Comparison of ENCODE assay signal across 13 mouse cellular contexts in genomic region chr17:12832231-12832630, GRCm38 (mm10). TPM values are rescaled to one million over a fixed set of nuclear protein-coding genes. Genes with fewer than 3 reads are reported as not detected.
DNase-seq lines count a peak whose midpoint lies in the region; ATAC-seq lines count a peak whose summit lies in the region.
"Had no signal": no experiment of that assay in that cellular context is flagged by ENCODE, and none has a peak within 500 bp of the region (broad histone marks: within the 10 kb centered on the region; RNA-seq: fewer than 3 reads in every experiment).

No protein-coding gene starts in this region.

- H3K4me3 ChIP-seq in heart, embryonic 15.5 days: no peak overlapping the region
- H3K4me3 ChIP-seq: embryonic facial prominence, embryonic 12.5 days; limb, embryonic 15.5 days; midbrain, embryonic 13.5 days had no signal

- no peaks in the 10 kb centered on the region for H3K27me3 ChIP-seq in heart, embryonic 15.5 days
- H3K27me3 ChIP-seq: embryonic facial prominence, embryonic 12.5 days; limb, embryonic 15.5 days; midbrain, embryonic 13.5 days had no signal

- no peak overlapping the region for H3K4me2 ChIP-seq in heart, embryonic 15.5 days
- H3K4me2 ChIP-seq: embryonic facial prominence, embryonic 12.5 days; limb, embryonic 15.5 days; midbrain, embryonic 13.5 days had no signal

- no peaks in the 10 kb centered on the region for H3K9me3 ChIP-seq in heart, embryonic 15.5 days (replicated peaks)
- H3K9me3 ChIP-seq: embryonic facial prominence, embryonic 12.5 days; limb, embryonic 15.5 days; midbrain, embryonic 13.5 days had no signal

- H3K27ac ChIP-seq in heart, embryonic 15.5 days: peak overlapping the region; percentile 68
- H3K27ac ChIP-seq: embryonic facial prominence, embryonic 12.5 days; limb, embryonic 15.5 days; midbrain, embryonic 13.5 days had no signal

- peak; percentile 63; the same call in 1 of the 2 replicates for ATAC-seq in heart, embryonic 15.5 days (replicated peaks; ENCODE audit: insufficient number of reproducible peaks, insufficient read depth, low FRiP score, low read depth)
- ATAC-seq: midbrain, embryonic 13.5 days had no signal

- WGBS in heart, embryonic 15.5 days: 38% methylated on average over 3 of the region's 3 CpGs

- H3K36me3 ChIP-seq in heart, embryonic 15.5 days: no peaks in the 10 kb centered on the region
- H3K36me3 ChIP-seq: embryonic facial prominence, embryonic 12.5 days; midbrain, embryonic 13.5 days had no signal

- peak; percentile 71 for DNase-seq in 3134 (ENCODE audit: extremely low read depth, insufficient read length, low spot score)
- DNase-seq in 3T3-L1 (ENCODE audit: low read depth, low spot score): peak; percentile 91
- DNase-seq in cerebellum, adult 11 months: peak; percentile 61
- no peak for DNase-seq in spleen, postnatal 14 days (ENCODE audit: low spot score in 2 of 2)
- no peak for DNase-seq in right cerebral cortex, postnatal 25 days
- no peak for DNase-seq in layer of hippocampus, adult 9-10 months (ENCODE audit: low spot score)
- DNase-seq in left cerebral cortex, adult 11 months (ENCODE audit: low spot score): no peak

- H3K4me1 ChIP-seq in heart, embryonic 15.5 days (replicated peaks): peaks cover 9% of the 10 kb centered on the region
- H3K4me1 ChIP-seq: embryonic facial prominence, embryonic 12.5 days; midbrain, embryonic 13.5 days had no signal

- no peak overlapping the region for H3K9ac ChIP-seq in heart, embryonic 15.5 days
- H3K9ac ChIP-seq: embryonic facial prominence, embryonic 12.5 days; limb, embryonic 15.5 days; midbrain, embryonic 13.5 days had no signal

RNA-seq across cellular contexts. Expression of gene Mas1, which starts 35.7 kb away (rescaled TPM):
- 0.49 and 0.66 TPM in 2 replicates for polyA plus RNA-seq in heart, embryonic 15.5 days (2015; fragmentation: Nextera tagmentation; extraction: Ambion mirVana)
- polyA plus RNA-seq: large intestine, adult 2 months; midbrain, embryonic 13.5 days had no signal

RNA-seq across cellular contexts. Expression of gene Mrgprh, which starts 43.6 kb away (rescaled TPM):
- 0.08 TPM in 1 of 2 replicates, not detected in the other for polyA plus RNA-seq in heart, embryonic 15.5 days (2015; fragmentation: Nextera tagmentation; extraction: Ambion mirVana)
- polyA plus RNA-seq: hindbrain, embryonic 11.5 days; midbrain, embryonic 13.5 days had no signal

Comparison
In these comparisons a context has a peak if more than half of its experiments do, and no peak if none do; other contexts are left out.
1. DNase-seq: peak in 3134 (single experiment), 3T3-L1 (single experiment) and cerebellum, adult 11 months (single experiment); none in spleen, postnatal 14 days (0 of 2), right cerebral cortex, postnatal 25 days (single experiment), layer of hippocampus, adult 9-10 months (single experiment) and left cerebral cortex, adult 11 months (single experiment).